Mouse (Mus musculus) cortical plate, adult 2 months (tissue): ENCODE data around the gene Isg20.

ENCODE experiments used
- CTCF ChIP-seq: fragments of 200-500 bp; IDR thresholded peaks from 2 replicates; pipeline ENCODE4 v1.5.1; 2011; ENCODE audit warnings: mild to moderate bottlenecking, control low read depth, low read length; ENCODE audit not compliant: insufficient read depth; ENCODE audit errors: extremely low read depth
- POLR2A ChIP-seq: fragments of 200-500 bp; IDR thresholded peaks from 2 replicates; pipeline ENCODE4 v1.6.1; 2011; ENCODE audit warnings: mild to moderate bottlenecking, low read length, control low read depth; ENCODE audit not compliant: insufficient read depth; ENCODE audit errors: extremely low read depth

DNA sequence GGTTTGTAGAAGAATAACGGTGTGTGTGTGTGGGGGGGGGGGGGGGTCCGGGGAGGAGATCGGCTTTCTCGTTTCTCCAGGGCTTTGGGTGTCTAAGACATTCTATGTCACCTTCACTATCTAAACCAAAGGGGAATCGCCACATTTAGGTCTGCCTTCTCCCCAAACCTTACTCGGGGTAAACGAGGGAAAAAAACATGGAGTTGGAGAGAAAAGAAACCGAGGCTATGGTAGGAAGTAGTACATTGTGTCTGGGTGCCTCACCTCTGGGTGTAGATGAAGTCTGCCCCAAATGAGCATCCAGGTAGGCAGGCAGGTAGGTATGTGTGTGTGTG, 29.5 kb upstream of the Isg20 start:
- TF ChIP-seq POLR2A = no peak
- TF ChIP-seq CTCF = no peak
